Mouse (Mus musculus) adrenal gland, adult (tissue): Measurements from ENCODE around the gene Pcf11.

Experiments used
- DNase-seq, 2 experiments: peaks; one replicate each; pipeline ENCODE4 v3.0.0; 2022 to 2023; ENCODE audit warnings: low spot score in 1 of 2; ENCODE audit not compliant: inconsistent age in 2 of 2

Gene Pcf11

DNA sequence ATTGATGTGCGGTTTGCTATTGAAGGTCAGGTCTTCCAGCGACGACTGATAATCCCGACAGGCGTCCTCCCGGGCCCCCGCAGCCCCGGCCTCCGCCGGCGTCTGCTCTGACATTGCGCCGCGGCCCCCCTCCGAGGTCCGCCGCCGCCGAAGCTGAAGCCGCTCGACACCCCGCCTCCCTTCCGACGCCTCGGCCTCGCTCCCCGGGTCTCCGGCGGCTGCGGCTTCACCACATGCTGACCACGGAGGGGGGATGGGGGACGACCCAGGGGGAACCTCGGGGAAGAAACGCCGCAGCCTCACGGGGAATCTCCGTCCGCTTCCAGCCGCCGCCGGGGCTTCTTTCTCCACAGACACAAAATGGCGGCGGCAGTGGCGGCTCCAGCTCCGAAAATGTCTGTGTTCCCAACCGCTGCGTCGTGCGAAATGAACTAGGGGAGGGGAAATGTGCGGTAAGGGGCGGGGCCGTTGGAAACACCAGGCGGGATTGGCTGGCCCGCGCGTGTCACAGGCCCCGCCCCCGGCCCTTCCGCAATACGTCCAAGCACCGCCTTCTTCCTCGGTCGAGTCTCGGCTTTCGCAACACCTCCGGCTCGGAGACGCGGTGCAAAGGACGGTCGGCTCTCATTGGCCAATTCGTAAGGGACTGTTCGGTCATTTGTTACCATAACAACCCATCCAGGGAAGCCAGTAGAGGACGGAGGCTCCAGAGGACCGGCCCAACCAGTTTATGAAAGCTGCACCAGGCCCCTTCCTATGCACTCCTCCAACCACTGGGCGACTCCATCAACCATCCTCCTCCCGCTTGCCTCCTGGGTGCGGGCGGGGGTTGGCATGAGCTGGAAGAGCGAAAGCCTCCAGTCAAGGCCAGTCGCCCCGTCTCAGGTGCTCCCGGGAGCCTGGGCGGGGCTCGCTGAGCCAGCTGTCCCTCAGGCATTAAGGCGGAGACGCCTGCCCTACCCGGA is at the start of gene Pcf11:
Pcf11 (minus strand) TSS at position 428 of the 965 bp plus-strand sequence.
- DNase-seq: peak; percentile 97 to 99

- no peak for DNase-seq
Measured at GRCm38 (mm10) chr7:92715055-92715454, 45.3 kb upstream of the Pcf11 start.

- DNase-seq: no peak
Measured at GRCm38 (mm10) chr7:92711593-92711992, 41.9 kb upstream of the Pcf11 start.

DNA sequence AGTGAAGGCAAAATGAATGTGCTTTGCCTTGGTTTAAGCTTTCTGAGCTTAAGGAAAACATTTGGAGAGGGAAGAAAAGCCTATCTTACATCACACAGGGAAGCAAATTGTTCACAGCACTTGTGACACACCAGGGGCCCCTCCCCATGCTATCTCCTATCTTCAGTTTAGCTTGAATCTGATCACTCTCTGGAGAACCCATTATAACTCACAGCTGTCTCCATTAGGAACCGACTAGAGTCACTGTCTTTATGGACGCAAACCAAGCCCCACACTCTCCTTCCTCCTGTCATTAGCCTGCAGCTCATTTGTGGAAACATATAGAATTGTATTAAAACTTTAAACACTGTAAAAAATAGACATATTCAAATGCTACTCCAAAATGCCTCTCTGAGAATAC is 39.8 kb upstream of the Pcf11 start:
- no peak for DNase-seq

DNA sequence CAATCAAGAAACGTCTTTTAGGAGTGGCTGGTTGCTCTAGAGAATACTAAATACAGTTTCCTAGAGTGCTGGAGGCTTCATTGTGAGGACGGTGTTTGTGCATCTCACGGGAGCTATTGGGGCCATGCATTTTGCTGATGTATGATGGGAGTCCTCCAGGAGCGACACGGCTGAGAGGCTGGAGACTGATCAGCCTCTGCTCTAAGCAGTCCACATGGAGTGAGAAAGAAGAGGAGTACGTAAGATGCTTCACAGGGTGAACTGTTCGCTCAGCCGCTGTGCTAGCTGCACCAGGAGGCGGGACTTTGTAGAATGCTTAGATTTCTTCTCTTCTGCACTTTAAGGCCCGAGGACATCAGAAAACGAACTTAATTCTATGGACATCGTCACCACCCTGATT is 37.0 kb upstream of the Pcf11 start:
- DNase-seq: no peak

GRCm38 (mm10) chr7:92705534-92705933 is 35.8 kb upstream of the Pcf11 start:
- peak in 1 of 2 experiments; percentile 70 for DNase-seq

GRCm38 (mm10) chr7:92703661-92704060 is 33.9 kb upstream of the Pcf11 start:
- peak; percentile 47 to 82 for DNase-seq

GRCm38 (mm10) chr7:92698770-92699169 is 29.0 kb upstream of the Pcf11 start:
- peak; percentile 16 to 75 for DNase-seq

DNA sequence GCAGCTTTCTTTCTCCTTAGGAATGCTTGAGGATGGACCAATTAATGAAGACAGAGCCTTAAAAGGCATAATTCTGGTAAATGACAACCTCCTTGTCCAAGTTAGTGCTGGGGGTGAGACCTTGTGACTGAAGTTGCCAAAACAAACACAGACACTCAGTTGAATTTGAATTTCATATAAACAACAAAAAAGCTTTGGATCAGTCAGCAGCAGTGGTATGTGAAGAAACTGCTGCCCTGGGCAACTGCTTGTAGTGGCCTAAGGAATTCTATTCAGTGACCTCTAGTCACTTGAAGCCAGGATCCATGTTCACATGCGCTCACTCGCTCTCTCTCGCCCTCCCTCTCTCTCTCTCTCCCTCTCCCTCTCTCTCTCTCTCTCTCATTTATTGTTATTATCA is 26.7 kb upstream of the Pcf11 start:
- no peak for DNase-seq

DNA sequence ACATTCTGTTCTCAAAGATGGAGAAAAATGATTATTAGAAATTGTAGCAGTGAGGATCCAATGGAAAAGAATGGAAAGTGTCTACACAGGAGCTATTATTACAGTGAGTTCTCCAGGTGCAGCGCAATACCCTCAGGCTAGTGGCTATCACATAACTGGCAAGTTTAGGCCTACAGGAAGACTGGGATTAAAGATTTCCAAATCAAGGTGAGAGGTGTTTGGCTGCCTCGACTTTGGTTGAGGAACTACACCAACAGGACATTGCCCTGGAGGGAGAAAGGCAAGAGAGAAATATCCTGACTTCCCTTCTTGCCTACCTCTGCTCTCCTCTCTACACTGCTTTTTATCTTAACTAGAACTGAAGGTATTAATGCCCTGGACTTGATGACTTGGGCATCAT is 19.4 kb upstream of the Pcf11 start:
- DNase-seq: no peak

DNA sequence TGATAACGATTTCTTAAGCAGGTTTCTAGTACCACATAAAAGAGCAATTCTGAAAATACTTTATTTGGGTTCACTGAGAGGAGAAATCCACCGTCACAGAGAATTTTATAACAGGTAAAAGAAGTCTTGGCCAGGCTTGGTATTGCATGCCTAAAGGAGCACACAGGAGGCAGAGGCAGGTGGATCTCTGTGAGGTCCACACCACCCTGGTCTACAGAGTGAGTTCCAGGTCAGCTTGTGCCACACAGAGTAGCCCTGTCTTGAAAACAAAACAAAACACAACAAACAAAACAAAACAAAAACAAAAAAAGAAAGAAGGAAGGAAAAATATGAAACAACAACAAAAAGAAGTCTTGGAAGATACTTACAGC is 18.6 kb upstream of the Pcf11 start:
- no peak for DNase-seq

GRCm38 (mm10) chr7:92687556-92688298 is 18.0 kb upstream of the Pcf11 start:
- no peak for DNase-seq

DNA sequence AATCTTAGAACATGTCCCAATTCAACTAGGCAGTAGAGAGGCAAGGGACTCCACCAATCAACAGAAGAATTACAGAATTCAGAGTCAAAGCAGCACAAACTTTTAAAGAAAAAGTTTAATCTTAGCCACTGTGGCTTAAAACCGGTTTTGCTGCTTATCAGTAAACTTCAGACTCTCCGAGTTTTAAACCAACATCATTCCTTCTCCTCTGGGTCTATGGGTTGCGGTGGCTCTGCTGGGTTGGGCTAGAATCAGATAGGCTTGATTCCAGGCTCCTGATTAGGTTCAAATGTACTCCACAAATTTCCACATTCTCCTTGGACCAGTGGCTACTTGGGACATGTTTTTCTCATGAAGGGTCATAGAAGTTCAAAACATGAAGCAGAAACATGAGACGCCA is 7.6 kb upstream of the Pcf11 start:
- DNase-seq: no peak

DNA sequence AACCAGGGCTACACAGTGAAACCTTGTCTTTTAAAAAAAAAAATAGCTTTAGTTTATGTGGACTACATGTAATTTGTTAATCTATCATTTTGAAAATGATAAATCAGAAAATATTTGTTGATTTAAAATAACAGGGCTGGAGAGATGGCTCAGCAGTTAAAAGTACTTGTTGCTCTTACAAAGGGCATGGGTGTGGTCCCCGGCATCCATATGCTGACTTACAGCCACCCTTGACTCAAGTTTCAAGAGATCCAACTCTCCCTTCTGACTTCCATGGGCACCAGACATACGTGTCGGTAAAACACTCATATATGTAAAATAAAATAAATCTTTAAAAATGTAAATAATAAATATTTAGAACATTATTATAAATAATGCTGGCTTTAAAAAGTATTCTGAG is 5.4 kb upstream of the Pcf11 start:
- no peak for DNase-seq

- peak; percentile 70 to 90 for DNase-seq
Measured at GRCm38 (mm10) chr7:92668791-92669506, 785 bp downstream of the Pcf11 start.

GRCm38 (mm10) chr7:92666274-92666820 is 3.4 kb downstream of the Pcf11 start:
- DNase-seq: peak in 1 of 2 experiments; percentile 53

DNA sequence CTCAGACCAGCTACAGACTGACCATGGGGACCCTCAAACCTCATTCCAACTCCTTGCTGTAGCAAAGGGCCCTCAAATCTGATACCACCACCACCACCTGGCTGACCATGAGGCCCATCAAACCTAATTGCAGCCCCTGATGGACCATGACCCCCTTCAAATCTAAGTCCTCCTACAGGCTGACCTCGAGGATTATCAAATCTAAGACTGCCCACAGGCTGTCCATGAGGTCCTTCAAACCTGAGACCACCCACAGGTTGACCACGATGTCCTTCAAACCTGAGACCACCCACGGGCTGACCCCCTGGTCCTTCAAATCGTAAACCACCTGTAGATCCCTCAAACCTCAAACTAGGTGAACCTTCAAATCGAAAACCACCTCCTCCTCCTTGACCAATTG is 11.7 kb downstream of the Pcf11 start:
- no peak for DNase-seq

DNA sequence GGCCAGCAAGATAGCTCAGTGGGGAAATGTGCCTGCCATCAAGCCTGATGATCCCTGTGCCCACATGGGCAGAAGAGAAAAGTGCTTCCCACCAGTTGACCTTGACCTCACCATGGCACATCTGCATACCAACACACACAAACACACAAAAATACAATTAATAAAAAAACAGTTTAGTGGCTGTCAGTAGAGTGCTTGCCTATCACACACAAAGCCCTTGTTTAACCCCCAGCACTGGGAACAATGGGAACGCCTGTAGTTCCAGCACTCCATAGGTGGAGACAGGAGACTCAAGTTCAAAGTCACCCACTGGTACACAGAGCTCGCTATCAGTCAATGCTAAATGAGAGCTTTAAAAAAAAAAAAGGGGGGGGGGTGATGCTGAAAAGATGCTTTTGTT is 13.3 kb downstream of the Pcf11 start:
- DNase-seq: no peak

DNA sequence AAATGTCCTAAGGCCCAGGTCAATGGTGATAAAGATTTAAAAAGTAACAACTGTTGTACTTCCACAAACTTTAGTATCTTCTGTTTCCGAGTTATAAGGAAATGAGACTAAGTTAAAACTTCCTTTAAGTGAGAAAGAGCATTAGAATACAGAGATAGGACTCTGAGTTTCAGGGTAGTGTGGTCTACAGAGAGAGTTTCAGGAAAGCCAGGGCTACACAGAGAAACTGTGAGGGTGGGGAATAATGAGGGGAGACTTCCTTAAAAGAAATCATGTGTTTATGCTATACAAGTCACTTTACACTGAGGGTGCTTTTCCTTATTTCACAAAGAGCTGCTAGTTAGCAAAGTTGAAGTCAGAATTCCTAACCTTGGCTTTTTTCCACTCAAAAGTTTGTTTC is 16.4 kb downstream of the Pcf11 start:
- no peak for DNase-seq

DNA sequence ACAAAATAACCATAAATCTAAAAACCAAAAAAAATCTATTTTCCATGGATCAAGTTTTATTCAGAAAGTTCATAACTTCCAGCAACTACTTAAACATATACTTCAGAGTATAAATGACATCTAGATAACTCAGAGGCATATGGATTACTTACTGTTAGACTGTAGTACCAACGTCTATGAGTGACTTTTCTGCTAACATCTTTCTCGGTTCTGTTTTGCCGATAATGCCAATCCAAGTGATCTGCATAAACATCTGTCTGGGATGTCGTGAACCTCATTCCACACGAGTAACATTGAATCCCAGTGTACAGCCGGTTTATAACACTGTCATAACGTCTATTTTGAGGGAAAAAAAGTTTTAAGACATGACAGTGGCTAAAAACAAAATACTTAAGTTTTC is 21.9 kb downstream of the Pcf11 start:
- no peak for DNase-seq

- DNase-seq: no peak
Measured at GRCm38 (mm10) chr7:92642358-92642757, 27.4 kb downstream of the Pcf11 start.
